Mouse (Mus musculus): ENCODE results near the gene Btbd11. TPM values are rescaled to one million over a fixed set of nuclear protein-coding genes. Genes with fewer than 3 reads are reported as not detected.

Gene Btbd11
- polyA plus RNA-seq (2012; rRNA removed): 2.3 and 3.8 TPM in 2 replicates

GRCm38 (mm10) chr10:85386605-85387218 lies at the start of gene Btbd11:
Gene Btbd11 (plus strand): TSS chr10:85386814.
- Histone ChIP-seq H3K4me3 (replicated peaks; ENCODE audit: extremely low read depth, low read depth, low read length) (peak within 1 kb of the TSS; percentile 60), H3K4me1 (ENCODE audit: control insufficient read depth, insufficient read depth, low read length) (peaks cover 3% of the 10 kb centered on the region; the same call in 1 of the 2 replicates)
- TF ChIP-seq POLR2A (IDR thresholded peaks at IDR 0.05; ENCODE audit: borderline replicate concordance, extremely low read depth, low read depth, low read length) (peak; percentile 17; the same call in 1 of the 2 replicates), CTCF (IDR thresholded peaks at IDR 0.05; ENCODE audit: insufficient read depth, low read length) (no peak)
- WGBS: under 1% methylated on average over 46 of the region's 46 CpGs
- peak; percentile 77 for DNase-seq

- WGBS: 70% methylated on average over 12 of the region's 12 CpGs
- TF ChIP-seq CTCF (IDR thresholded peaks at IDR 0.05; ENCODE audit: insufficient read depth, low read length) (no peak), POLR2A (IDR thresholded peaks at IDR 0.05; ENCODE audit: borderline replicate concordance, extremely low read depth, low read depth, low read length) (no peak)
- Histone ChIP-seq H3K4me1 (ENCODE audit: control insufficient read depth, insufficient read depth, low read length) (no peaks in the 10 kb centered on the region), H3K4me3 (replicated peaks; ENCODE audit: extremely low read depth, low read depth, low read length) (no peak overlapping the region)
- DNase-seq: no peak
Measured at GRCm38 (mm10) chr10:85338733-85339132, 47.9 kb upstream of the Btbd11 start.

GRCm38 (mm10) chr10:85341867-85342266 lies 44.7 kb upstream of the Btbd11 start:
- no peak for DNase-seq
- H3K4me1 ChIP-seq (ENCODE audit: control insufficient read depth, insufficient read depth, low read length): no peaks in the 10 kb centered on the region
- H3K4me3 ChIP-seq (replicated peaks; ENCODE audit: extremely low read depth, low read depth, low read length): no peak overlapping the region
- WGBS: 82% methylated on average over 1 of the region's 1 CpGs
- TF ChIP-seq POLR2A (IDR thresholded peaks at IDR 0.05; ENCODE audit: borderline replicate concordance, extremely low read depth, low read depth, low read length): no peak

- TF ChIP-seq CTCF (IDR thresholded peaks at IDR 0.05; ENCODE audit: insufficient read depth, low read length): no peak
- no peak for TF ChIP-seq POLR2A (IDR thresholded peaks at IDR 0.05; ENCODE audit: borderline replicate concordance, extremely low read depth, low read depth, low read length)
- 87% methylated on average over 9 of the region's 9 CpGs for WGBS
- no peak overlapping the region for H3K4me3 ChIP-seq (replicated peaks; ENCODE audit: extremely low read depth, low read depth, low read length)
- H3K4me1 ChIP-seq (ENCODE audit: control insufficient read depth, insufficient read depth, low read length): no peaks in the 10 kb centered on the region
- DNase-seq: no peak
Measured at GRCm38 (mm10) chr10:85347171-85347570, 39.4 kb upstream of the Btbd11 start.

DNA sequence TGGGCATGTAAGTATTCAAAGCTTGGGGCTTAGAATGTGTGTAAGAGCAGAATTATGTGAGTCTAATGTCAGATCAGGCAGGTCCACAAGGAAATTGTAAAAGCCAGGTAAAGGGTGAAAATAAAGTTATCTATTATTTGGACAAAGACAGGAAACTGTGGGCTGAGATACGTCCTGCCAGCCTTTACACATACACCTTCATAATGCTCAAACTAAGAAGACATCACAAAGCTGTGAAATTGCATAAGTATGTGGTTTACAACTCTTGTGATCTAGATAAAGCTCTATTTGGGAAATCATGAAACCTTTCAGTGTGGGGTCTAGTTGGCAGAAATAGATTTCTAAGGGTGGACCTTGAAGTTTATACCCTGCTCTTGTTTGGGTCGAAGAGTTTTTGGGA lies 34.1 kb upstream of the Btbd11 start:
- Histone ChIP-seq H3K4me1 (ENCODE audit: control insufficient read depth, insufficient read depth, low read length) (no peaks in the 10 kb centered on the region), H3K4me3 (replicated peaks; ENCODE audit: extremely low read depth, low read depth, low read length) (no peak overlapping the region)
- TF ChIP-seq CTCF (IDR thresholded peaks at IDR 0.05; ENCODE audit: insufficient read depth, low read length) (no peak), POLR2A (IDR thresholded peaks at IDR 0.05; ENCODE audit: borderline replicate concordance, extremely low read depth, low read depth, low read length) (no peak)
- WGBS: 44% methylated on average over 2 of the region's 2 CpGs
- DNase-seq: no peak

DNA sequence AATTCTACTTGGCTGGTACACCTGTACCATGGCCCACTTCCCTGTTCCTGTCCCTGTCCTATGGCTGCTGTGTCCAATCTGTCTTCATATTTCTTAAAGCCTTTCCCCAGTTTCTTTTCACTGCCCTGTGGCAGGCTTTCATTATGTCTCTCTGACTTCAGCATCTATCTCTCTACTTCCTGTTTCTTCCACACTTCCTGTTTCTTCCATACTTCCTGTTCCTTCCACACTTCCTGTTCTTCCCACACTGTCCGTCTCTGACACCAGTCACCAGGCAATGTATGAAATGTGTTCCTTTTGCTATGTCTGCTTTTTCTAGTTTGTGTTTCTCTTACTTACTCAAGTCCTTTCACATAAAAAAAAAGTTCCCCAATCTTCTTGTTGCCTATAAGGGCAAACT lies 32.3 kb upstream of the Btbd11 start:
- TF ChIP-seq POLR2A (IDR thresholded peaks at IDR 0.05; ENCODE audit: borderline replicate concordance, extremely low read depth, low read depth, low read length): no peak
- no peak for DNase-seq
- Histone ChIP-seq H3K4me3 (replicated peaks; ENCODE audit: extremely low read depth, low read depth, low read length) (no peak overlapping the region), H3K4me1 (ENCODE audit: control insufficient read depth, insufficient read depth, low read length) (no peaks in the 10 kb centered on the region)
- WGBS: 51% methylated on average over 1 of the region's 1 CpGs

DNA sequence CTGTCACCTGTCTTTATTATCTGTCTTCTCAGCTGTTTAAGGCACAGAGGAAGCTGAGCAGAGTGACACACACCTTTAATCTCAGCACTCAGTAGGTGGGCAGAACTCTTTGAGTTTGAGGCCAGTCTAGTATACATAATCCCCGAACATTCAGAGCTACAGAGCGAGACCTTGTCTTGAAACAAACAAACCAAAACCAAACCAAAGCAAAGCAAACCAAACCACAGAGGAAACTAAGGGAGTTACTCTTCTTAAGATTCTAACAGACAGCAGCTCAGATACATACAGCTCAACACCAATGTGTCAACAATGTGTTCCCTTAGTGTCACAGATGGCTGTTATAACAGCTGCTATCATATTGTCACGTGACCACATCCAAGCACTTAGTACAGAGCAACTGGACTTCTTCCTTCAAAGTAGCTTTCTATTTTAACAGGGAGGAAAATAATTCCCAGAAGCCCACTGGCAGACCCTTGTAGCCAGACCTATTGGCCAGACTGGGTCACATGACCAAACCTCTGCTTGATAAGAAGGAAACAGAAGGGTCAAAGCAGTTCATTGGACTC lies 27.0 kb upstream of the Btbd11 start:
- Histone ChIP-seq H3K4me3 (replicated peaks; ENCODE audit: extremely low read depth, low read depth, low read length) (no peak overlapping the region), H3K4me1 (ENCODE audit: control insufficient read depth, insufficient read depth, low read length) (no peaks in the 10 kb centered on the region)
- no peak for TF ChIP-seq POLR2A (IDR thresholded peaks at IDR 0.05; ENCODE audit: borderline replicate concordance, extremely low read depth, low read depth, low read length)
- no peak for TF ChIP-seq CTCF (IDR thresholded peaks at IDR 0.05; ENCODE audit: insufficient read depth, low read length)
- no peak for DNase-seq
- 70% methylated on average over 3 of the region's 3 CpGs for WGBS

DNA sequence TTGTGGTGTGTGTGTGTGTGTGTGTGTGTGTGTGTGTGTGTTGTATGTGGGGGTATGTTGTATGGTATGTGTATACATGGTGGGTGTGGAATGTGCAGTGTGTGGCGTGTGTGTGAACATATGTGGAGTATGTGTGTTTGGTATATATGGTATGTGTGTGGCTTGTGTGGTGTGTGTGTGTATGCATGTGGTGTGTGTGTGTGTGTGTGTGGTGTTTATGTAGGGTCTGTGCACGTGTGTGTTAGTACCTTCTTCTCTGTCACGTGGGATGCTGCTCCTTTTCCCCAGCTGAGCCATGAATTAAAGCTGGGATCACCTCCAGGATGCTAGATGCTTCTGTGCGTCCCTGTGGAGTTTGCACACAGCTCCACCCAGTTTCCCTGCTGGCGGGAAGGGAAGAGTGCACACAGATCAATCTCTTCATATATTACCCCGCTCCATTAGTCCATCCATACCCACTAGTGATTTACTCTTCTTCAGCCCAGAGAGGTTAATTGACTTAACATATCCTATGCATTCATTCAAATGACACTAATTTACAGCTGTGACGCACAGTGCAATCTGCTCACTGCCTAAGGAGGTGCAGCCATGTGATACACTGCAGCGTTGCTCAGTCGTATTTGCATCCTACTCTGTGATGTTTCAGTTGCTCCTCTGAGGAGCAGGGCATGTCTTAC lies 23.7 kb upstream of the Btbd11 start:
- 74% methylated on average over 9 of the region's 9 CpGs for WGBS
- Histone ChIP-seq H3K4me1 (ENCODE audit: control insufficient read depth, insufficient read depth, low read length) (no peaks in the 10 kb centered on the region), H3K4me3 (replicated peaks; ENCODE audit: extremely low read depth, low read depth, low read length) (no peak overlapping the region)
- TF ChIP-seq CTCF (IDR thresholded peaks at IDR 0.05; ENCODE audit: insufficient read depth, low read length) (no peak), POLR2A (IDR thresholded peaks at IDR 0.05; ENCODE audit: borderline replicate concordance, extremely low read depth, low read depth, low read length) (no peak)
- no peak for DNase-seq

DNA sequence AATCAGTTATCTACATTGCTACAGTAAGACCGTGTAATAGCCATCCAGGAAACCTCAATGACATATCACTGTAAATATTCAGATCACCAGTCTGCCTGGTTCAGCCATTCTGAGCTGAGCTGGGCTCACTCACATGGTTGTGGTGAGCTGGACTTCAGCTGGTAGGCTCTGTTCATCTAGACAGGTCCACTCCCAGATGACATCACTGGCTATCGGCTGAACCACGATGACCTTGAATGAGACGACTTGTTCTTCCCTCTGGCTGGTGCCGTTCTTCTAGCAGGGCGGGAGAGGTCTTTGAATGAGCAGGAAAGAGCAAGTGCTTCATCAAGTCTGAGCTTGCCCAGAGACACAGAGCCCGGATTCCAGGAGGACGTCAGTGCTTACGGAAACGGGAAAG lies 19.7 kb upstream of the Btbd11 start:
- no peak for DNase-seq
- WGBS: 64% methylated on average over 10 of the region's 10 CpGs
- H3K4me3 ChIP-seq (replicated peaks; ENCODE audit: extremely low read depth, low read depth, low read length): no peak overlapping the region
- TF ChIP-seq POLR2A (IDR thresholded peaks at IDR 0.05; ENCODE audit: borderline replicate concordance, extremely low read depth, low read depth, low read length): no peak
- no peak for TF ChIP-seq CTCF (IDR thresholded peaks at IDR 0.05; ENCODE audit: insufficient read depth, low read length)
- H3K4me1 ChIP-seq (ENCODE audit: control insufficient read depth, insufficient read depth, low read length): no peaks in the 10 kb centered on the region

DNA sequence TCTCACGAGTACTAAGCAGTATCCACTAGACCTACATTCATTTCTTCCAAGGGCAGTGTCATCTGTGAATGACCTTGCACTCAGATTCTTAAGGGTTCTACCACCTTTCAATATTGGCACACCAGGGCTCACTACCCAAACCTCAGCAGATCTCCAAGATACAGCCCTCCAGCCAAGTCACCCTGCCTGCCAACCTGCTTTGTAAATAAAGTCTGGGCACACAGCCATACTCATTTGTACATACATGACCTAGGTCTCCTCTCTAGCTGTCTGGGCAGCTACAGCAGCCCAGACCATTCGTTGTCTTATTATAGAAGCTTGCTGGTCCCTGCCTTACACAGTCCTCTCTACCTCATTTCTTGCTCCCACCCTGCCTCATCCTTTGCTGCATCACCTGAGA lies 15.3 kb upstream of the Btbd11 start:
- H3K4me3 ChIP-seq (replicated peaks; ENCODE audit: extremely low read depth, low read depth, low read length): no peak overlapping the region
- no peaks in the 10 kb centered on the region for H3K4me1 ChIP-seq (ENCODE audit: control insufficient read depth, insufficient read depth, low read length)
- WGBS: 38% methylated on average over 2 of the region's 2 CpGs
- no peak for DNase-seq
- no peak for TF ChIP-seq POLR2A (IDR thresholded peaks at IDR 0.05; ENCODE audit: borderline replicate concordance, extremely low read depth, low read depth, low read length)
- no peak for TF ChIP-seq CTCF (IDR thresholded peaks at IDR 0.05; ENCODE audit: insufficient read depth, low read length)
